Mouse (Mus musculus) brain, embryonic 14.5 days (tissue): ENCODE measurements around the gene Jsrp1.

Source experiments
- CTCF ChIP-seq: fragments of 200-500 bp; IDR thresholded peaks from 2 replicates; pipeline ENCODE4 v1.5.1; 2012; ENCODE audit warnings: inconsistent platforms, mild to moderate bottlenecking, moderate library complexity, borderline replicate concordance; ENCODE audit not compliant: insufficient read depth, insufficient read length; ENCODE audit errors: extremely low read depth
- POLR2A ChIP-seq: fragments of 200-500 bp; IDR thresholded peaks from 2 replicates; pipeline ENCODE4 v1.6.1; 2012; ENCODE audit warnings: mild to moderate bottlenecking, inconsistent platforms, borderline replicate concordance; ENCODE audit not compliant: poor library complexity, insufficient read depth, insufficient read length, severe bottlenecking; ENCODE audit errors: extremely low read depth

DNA sequence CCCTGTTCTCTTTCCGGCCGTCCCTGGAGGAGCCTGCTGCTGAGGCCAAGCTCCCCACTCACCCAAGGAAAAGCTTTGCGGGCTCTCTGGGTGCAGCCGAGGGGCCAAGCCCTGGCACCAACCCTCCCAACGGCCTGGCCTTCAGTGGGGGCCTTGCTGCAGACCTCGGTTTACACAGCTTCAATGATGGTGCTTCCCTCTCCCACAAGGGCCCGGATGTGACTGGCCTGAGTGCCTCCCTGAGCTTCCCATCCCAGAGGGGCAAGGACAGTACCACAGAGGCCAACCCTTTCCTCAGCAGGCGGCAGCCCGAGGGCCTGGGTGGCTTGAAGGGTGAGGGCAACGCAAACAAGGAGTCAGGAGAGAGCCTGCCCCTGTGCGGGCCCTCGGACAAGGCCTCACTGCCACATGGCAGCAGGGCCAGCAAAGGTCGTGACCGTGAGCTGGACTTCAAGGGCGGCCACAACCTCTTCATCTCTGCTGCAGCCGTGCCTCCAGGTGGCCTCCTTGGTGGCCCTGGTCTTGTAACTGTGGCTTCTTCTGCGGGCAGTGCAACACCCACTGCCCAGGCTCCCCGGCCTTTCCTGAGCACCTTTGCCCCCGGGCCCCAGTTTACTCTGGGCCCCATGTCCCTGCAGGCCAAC, 22.4 kb downstream of the Jsrp1 start:
- TF ChIP-seq CTCF (no peak), POLR2A (no peak)
